In the genomic region with DNA sequence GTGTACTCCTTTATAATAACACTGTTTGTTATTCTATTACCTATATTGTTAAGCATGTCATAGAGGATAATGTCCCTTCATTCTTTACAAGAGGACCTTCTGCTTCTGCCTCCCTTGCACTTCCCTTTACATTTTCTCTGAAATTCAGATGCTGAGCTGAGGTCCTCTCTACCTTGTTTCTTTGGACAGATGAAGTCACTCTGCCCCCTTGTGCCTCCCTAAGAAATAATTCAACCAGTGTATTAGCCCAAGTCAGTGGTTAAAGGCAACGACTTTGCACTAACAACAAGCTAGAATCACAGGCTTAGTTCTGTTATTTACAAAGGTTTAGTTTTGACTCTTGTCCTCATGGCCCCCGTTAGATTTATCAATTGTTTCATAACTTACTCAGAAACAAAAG, we compare ENCODE assay signal across 10 mouse cellular contexts.
DNase-seq lines count a peak whose midpoint lies in the region; ATAC-seq and TF ChIP-seq lines count a peak whose summit lies in the region.
"Had no signal": no experiment of that assay in that cellular context is flagged by ENCODE, and none has a peak within 500 bp of the region (broad histone marks: within the 10 kb centered on the region; RNA-seq: fewer than 3 reads in every experiment).

No protein-coding gene starts in this region.

- ATAC-seq in embryonic facial prominence, embryonic 11.5 days (replicated peaks; ENCODE audit: insufficient number of reproducible peaks, low FRiP score, low TSS enrichment, low read depth) = no peak
- ATAC-seq: intestine, embryonic 15.5 days had no signal

- no peaks in the 10 kb centered on the region for H3K9me3 ChIP-seq in embryonic facial prominence, embryonic 11.5 days (replicated peaks; ENCODE audit: control insufficient read depth, low read length)
- H3K9me3 ChIP-seq in embryonic facial prominence, embryonic 10.5 days = no peaks in the 10 kb centered on the region
- H3K9me3 ChIP-seq: embryonic facial prominence, embryonic 13.5 days; intestine, embryonic 15.5 days had no signal

- no peaks in the 10 kb centered on the region for H3K27me3 ChIP-seq in embryonic facial prominence, embryonic 11.5 days (ENCODE audit: control insufficient read depth, insufficient read depth, low read length)
- no peaks in the 10 kb centered on the region for H3K27me3 ChIP-seq in embryonic facial prominence, embryonic 10.5 days (replicated peaks; ENCODE audit: low read depth, poor library complexity, severe bottlenecking)
- H3K27me3 ChIP-seq: embryonic facial prominence, embryonic 13.5 days; intestine, embryonic 15.5 days had no signal

- H3K9ac ChIP-seq in embryonic facial prominence, embryonic 11.5 days (replicated peaks; ENCODE audit: low read length) = no peak overlapping the region
- H3K9ac ChIP-seq: embryonic facial prominence, embryonic 13.5 days; intestine, embryonic 15.5 days had no signal

- WGBS in embryonic facial prominence, embryonic 11.5 days = 44% methylated on average over 2 of the region's 2 CpGs
- WGBS in embryonic facial prominence, embryonic 10.5 days = 50% methylated on average over 2 of the region's 2 CpGs

- no peak overlapping the region for H3K27ac ChIP-seq in embryonic facial prominence, embryonic 11.5 days (replicated peaks; ENCODE audit: low read depth, low read length)
- no peak overlapping the region for H3K27ac ChIP-seq in embryonic facial prominence, embryonic 10.5 days (replicated peaks)
- no peak overlapping the region for H3K27ac ChIP-seq in left cerebral cortex, adult 2 months
- H3K27ac ChIP-seq: embryonic facial prominence, embryonic 13.5 days; intestine, embryonic 15.5 days had no signal

- no peaks in the 10 kb centered on the region for H3K36me3 ChIP-seq in embryonic facial prominence, embryonic 11.5 days (replicated peaks; ENCODE audit: control insufficient read depth, insufficient read depth, low read depth, low read length)
- H3K36me3 ChIP-seq in embryonic facial prominence, embryonic 10.5 days (replicated peaks) = no peaks in the 10 kb centered on the region
- H3K36me3 ChIP-seq: embryonic facial prominence, embryonic 13.5 days; intestine, embryonic 15.5 days had no signal

- H3K4me2 ChIP-seq in embryonic facial prominence, embryonic 11.5 days (ENCODE audit: low read depth, low read length) = no peak overlapping the region
- H3K4me2 ChIP-seq: embryonic facial prominence, embryonic 13.5 days; intestine, embryonic 15.5 days had no signal

- intact Hi-C loops in left cerebral cortex, adult 2 months (cut with DNase I) = no loop called here

- no peak overlapping the region for H3K4me3 ChIP-seq in embryonic facial prominence, embryonic 11.5 days (ENCODE audit: low read depth, low read length)
- no peak overlapping the region for H3K4me3 ChIP-seq in embryonic facial prominence, embryonic 10.5 days
- no peak overlapping the region for H3K4me3 ChIP-seq in left cerebral cortex, adult 2 months
- H3K4me3 ChIP-seq: embryonic facial prominence, embryonic 13.5 days; intestine, embryonic 15.5 days had no signal

- DNase-seq in embryonic facial prominence, embryonic 11.5 days (ENCODE audit: low spot score) = peak; percentile 6
- no peak for DNase-seq in embryonic facial prominence, embryonic 10.5 days (ENCODE audit: low spot score)
- DNase-seq in right cerebral cortex, postnatal 10 days (ENCODE audit: low spot score in 2 of 2) = peak; percentile 20 to 29
- DNase-seq in right cerebral cortex, postnatal 14 days = no peak
- DNase-seq in left cerebral cortex, adult 2 months (ENCODE audit: extremely low spot score in 1 of 2, low spot score in 2 of 2) = peak in 1 of 2 experiments; percentile 15
- DNase-seq in adrenal gland, adult 2 months = no peak
- no peak for DNase-seq in c-Kit-positive CD71-positive TER-119-positive erythroid progenitor cells, embryonic 14.5 days (ENCODE audit: low spot score)
- no peak for DNase-seq in testis, postnatal 10 days (ENCODE audit: low spot score)

- TF ChIP-seq CTCF in left cerebral cortex, adult 2 months (IDR thresholded peaks at IDR 0.05) = peak; percentile 52

- no peaks in the 10 kb centered on the region for H3K4me1 ChIP-seq in embryonic facial prominence, embryonic 11.5 days (ENCODE audit: control insufficient read depth, insufficient read depth, low read length)
- H3K4me1 ChIP-seq in embryonic facial prominence, embryonic 10.5 days = no peaks in the 10 kb centered on the region
- H3K4me1 ChIP-seq: embryonic facial prominence, embryonic 13.5 days; intestine, embryonic 15.5 days had no signal

Comparison
In these comparisons a context has a peak if more than half of its experiments do, and no peak if none do; other contexts are left out.
1. DNase-seq: peak in embryonic facial prominence, embryonic 11.5 days (single experiment) and right cerebral cortex, postnatal 10 days (2 of 2); none in embryonic facial prominence, embryonic 10.5 days (single experiment), right cerebral cortex, postnatal 14 days (single experiment), adrenal gland, adult 2 months (single experiment), c-Kit-positive CD71-positive TER-119-positive erythroid progenitor cells, embryonic 14.5 days (single experiment) and testis, postnatal 10 days (single experiment).